In the genomic region with DNA sequence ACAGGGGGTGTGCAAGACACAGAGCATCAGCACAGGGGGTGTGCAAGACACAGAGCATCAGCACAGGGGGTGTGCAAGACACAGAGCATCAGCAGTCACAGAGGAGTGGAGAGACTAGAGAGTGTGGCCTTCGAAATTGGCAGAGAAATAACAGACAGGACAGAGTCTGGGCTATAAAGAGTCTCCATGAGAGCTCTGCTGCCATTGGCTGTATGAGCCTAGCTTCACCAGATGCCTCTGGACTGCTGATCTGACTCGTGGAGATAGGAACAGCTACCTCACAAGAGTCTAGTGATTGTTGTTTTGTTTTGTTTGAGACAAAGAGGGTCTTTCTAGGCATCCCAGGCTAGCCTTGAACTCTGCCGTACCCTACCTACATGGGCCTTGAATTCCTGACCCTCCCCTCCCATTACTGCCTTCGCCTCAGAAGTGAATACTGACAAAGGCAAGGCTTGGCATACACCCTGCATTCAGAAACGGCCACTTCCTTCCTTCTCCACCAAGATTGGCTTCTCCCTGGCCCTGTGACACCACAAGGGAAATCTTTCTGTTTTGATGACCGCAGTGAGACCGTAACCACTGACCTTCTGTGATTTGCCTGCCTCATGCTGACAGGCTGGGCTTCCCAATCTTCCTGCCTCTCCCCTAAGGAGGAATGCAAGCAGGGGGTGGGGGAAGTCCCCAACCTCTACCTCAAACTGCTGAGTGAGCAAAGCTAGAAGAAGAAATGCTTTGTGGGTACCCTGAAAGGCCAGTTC, we compare ENCODE assay signal across 8 mouse cellular contexts. TPM values are rescaled to one million over a fixed set of nuclear protein-coding genes. Genes with fewer than 3 reads are reported as not detected.
A peak's percentile ranks its signal among the peaks of the same experiment; 100 is the strongest.
DNase-seq lines count a peak whose midpoint lies in the region; ATAC-seq and TF ChIP-seq lines count a peak whose summit lies in the region.

No protein-coding gene starts in this region.

- no peak overlapping the region for H3K4me2 ChIP-seq in intestine, embryonic 14.5 days (ENCODE audit: low read length)
- H3K4me2 ChIP-seq in intestine, postnatal 0 days (replicated peaks; ENCODE audit: low read depth) = no peak overlapping the region

- no peak for TF ChIP-seq POLR2A in embryonic fibroblast, embryonic 13.5 days (IDR thresholded peaks at IDR 0.05; ENCODE audit: low read depth, low read length)

- no peak overlapping the region for H3K9ac ChIP-seq in intestine, embryonic 14.5 days (ENCODE audit: low read length)
- H3K9ac ChIP-seq in intestine, postnatal 0 days (ENCODE audit: low read depth, low read length) = no peak overlapping the region

- 42% methylated on average over 7 of the region's 7 CpGs for WGBS in intestine, embryonic 14.5 days
- 46% methylated on average over 7 of the region's 7 CpGs for WGBS in intestine, postnatal 0 days

- no peaks in the 10 kb centered on the region for H3K27me3 ChIP-seq in intestine, embryonic 14.5 days (replicated peaks; ENCODE audit: control insufficient read depth, insufficient read depth, low read length)
- no peaks in the 10 kb centered on the region for H3K27me3 ChIP-seq in intestine, postnatal 0 days (replicated peaks; ENCODE audit: control insufficient read depth, insufficient read depth, low read length)

- H3K4me1 ChIP-seq in intestine, embryonic 14.5 days (replicated peaks; ENCODE audit: control insufficient read depth, insufficient read depth, low read length) = peaks cover 12% of the 10 kb centered on the region
- H3K4me1 ChIP-seq in intestine, postnatal 0 days (replicated peaks; ENCODE audit: control insufficient read depth, insufficient read depth, low read length) = no peaks in the 10 kb centered on the region
- peaks cover 19% of the 10 kb centered on the region for H3K4me1 ChIP-seq in embryonic fibroblast, embryonic 13.5 days (ENCODE audit: control insufficient read depth, insufficient read depth, low read length)

- 0 out of 2 replicates have a peak, but pooled peaks cover 1% of the 10 kb centered on the region for H3K9me3 ChIP-seq in intestine, embryonic 14.5 days (ENCODE audit: control insufficient read depth, low read length)
- H3K9me3 ChIP-seq in intestine, postnatal 0 days (ENCODE audit: control insufficient read depth) = no peaks in the 10 kb centered on the region

- ATAC-seq in intestine, embryonic 14.5 days (replicated peaks; ENCODE audit: low FRiP score, low TSS enrichment, low read depth) = no peak
- no peak for ATAC-seq in intestine, postnatal 0 days

- H3K36me3 ChIP-seq in intestine, embryonic 14.5 days (ENCODE audit: control insufficient read depth, insufficient read depth, low read length) = no peaks in the 10 kb centered on the region
- no peaks in the 10 kb centered on the region for H3K36me3 ChIP-seq in intestine, postnatal 0 days (ENCODE audit: control insufficient read depth, insufficient read depth)

- peak overlapping the region; percentile 3; the same call in 1 of the 2 replicates for H3K27ac ChIP-seq in intestine, embryonic 14.5 days (ENCODE audit: low read depth)
- H3K27ac ChIP-seq in intestine, postnatal 0 days (ENCODE audit: low read depth, low read length) = no peak overlapping the region
- H3K27ac ChIP-seq in embryonic fibroblast, embryonic 13.5 days (ENCODE audit: insufficient read depth, low read length) = peak overlapping the region; percentile 75

- DNase-seq in intestine, embryonic 14.5 days (ENCODE audit: low spot score) = no peak
- DNase-seq in kidney, adult 18-20 months = peak; percentile 49
- DNase-seq in lung, postnatal 10 days = peak; percentile 64
- no peak for DNase-seq in MN1 (ENCODE audit: low spot score)
- DNase-seq in natural killer cell, adult 2 months (ENCODE audit: low spot score in 2 of 2) = no peak
- DNase-seq in retina, postnatal 1 day = no peak

- no peak overlapping the region for H3K4me3 ChIP-seq in intestine, embryonic 14.5 days (ENCODE audit: low read depth, low read length)
- H3K4me3 ChIP-seq in intestine, postnatal 0 days (ENCODE audit: low read depth, low read length) = no peak overlapping the region
- no peak overlapping the region for H3K4me3 ChIP-seq in embryonic fibroblast, embryonic 13.5 days (ENCODE audit: insufficient read depth, low read length)

- no peak for TF ChIP-seq CTCF in intestine, postnatal 0 days (IDR thresholded peaks at IDR 0.05; ENCODE audit: low read depth)
- no peak for TF ChIP-seq CTCF in embryonic fibroblast, embryonic 13.5 days (IDR thresholded peaks at IDR 0.05; ENCODE audit: borderline replicate concordance, insufficient read depth, low read length)

RNA-seq across cellular contexts. Expression of gene Amotl1, which starts 3.4 kb away (rescaled TPM):
- polyA plus RNA-seq in intestine, embryonic 14.5 days (2014; fragmentation: Nextera tagmentation; extraction: Ambion mirVana) = 22.4 and 23.6 TPM in 2 replicates
- 3.2 and 3.6 TPM in 2 replicates for polyA plus RNA-seq in intestine, postnatal 0 days (2015; fragmentation: Nextera tagmentation; extraction: Ambion mirVana)
- polyA plus RNA-seq in embryonic fibroblast, embryonic 13.5 days (2011; ENCODE audit: insufficient read length, low read depth, missing spikeins) = 61.2 and 63.1 TPM in 2 replicates

Comparison
In these comparisons a context has a peak if more than half of its experiments do, and no peak if none do; other contexts are left out.
1. DNase-seq: peak in kidney, adult 18-20 months (single experiment) and lung, postnatal 10 days (single experiment); none in intestine, embryonic 14.5 days (single experiment), MN1 (single experiment), natural killer cell, adult 2 months (0 of 2) and retina, postnatal 1 day (single experiment).